Mouse (Mus musculus) thymus, adult 2 months (tissue): ENCODE results near the gene Pax2.

Experiments
- CTCF ChIP-seq: fragments of 200-500 bp; IDR thresholded peaks from 2 replicates; pipeline ENCODE4 v1.5.1; 2012; ENCODE audit warnings: mild to moderate bottlenecking, control low read depth, low read length, moderate library complexity, borderline replicate concordance; ENCODE audit not compliant: control insufficient read depth, poor library complexity, insufficient read depth; ENCODE audit errors: extremely low read depth
- POLR2A ChIP-seq: fragments of 200-500 bp; IDR thresholded peaks from 2 replicates; pipeline ENCODE4 v1.6.1; 2012; ENCODE audit warnings: mild to moderate bottlenecking, low read length, control low read depth, moderate library complexity; ENCODE audit not compliant: control insufficient read depth, poor library complexity, insufficient read depth; ENCODE audit errors: extremely low read depth

GRCm38 (mm10) chr19:44838321-44838720 lies 82.5 kb downstream of the Pax2 start:
- TF ChIP-seq POLR2A (no peak), CTCF (no peak)
